Mouse (Mus musculus) forebrain, embryonic 16.5 days (tissue): ENCODE results near the gene Gja8. TPM values are rescaled to one million over a fixed set of nuclear protein-coding genes. Genes with fewer than 3 reads are reported as not detected.

Source experiments
- ATAC-seq: fragments of 200-750 bp; cut with Nextera tagmentation; 2 replicates; pipeline ENCODE4 v1.8.0; 2017; ENCODE audit warnings: mild to moderate bottlenecking, moderate library complexity
- H3K27ac ChIP-seq: fragments of 300-500 bp; sonication (generic); 2 replicates; pipeline ENCODE4 v1.5.1; 2014; ENCODE audit warnings: low read length, control low read depth
- H3K27me3 ChIP-seq: fragments of 300-500 bp; sonication (generic); replicated peaks from 2 replicates; pipeline ENCODE4 v1.6.1; 2014; ENCODE audit warnings: low read length; ENCODE audit not compliant: control insufficient read depth, insufficient read depth
- H3K36me3 ChIP-seq: fragments of 300-500 bp; sonication (generic); 2 replicates; pipeline ENCODE4 v1.6.1; 2014; ENCODE audit not compliant: control insufficient read depth, insufficient read depth
- H3K4me1 ChIP-seq: fragments of 300-500 bp; sonication (generic); replicated peaks from 2 replicates; pipeline ENCODE4 v1.6.1; 2014; ENCODE audit warnings: low read length; ENCODE audit not compliant: control insufficient read depth, insufficient read depth
- H3K4me2 ChIP-seq: fragments of 300-500 bp; sonication (generic); 2 replicates; pipeline ENCODE4 v1.6.1; 2014; ENCODE audit warnings: mild to moderate bottlenecking, low read length, control low read depth
- H3K4me3 ChIP-seq: fragments of 300-500 bp; sonication (generic); replicated peaks from 2 replicates; pipeline ENCODE4 v1.5.1; 2014; ENCODE audit warnings: mild to moderate bottlenecking, low read length, control low read depth
- H3K9ac ChIP-seq: fragments of 300-500 bp; sonication (generic); replicated peaks from 2 replicates; pipeline ENCODE4 v1.6.1; 2014; ENCODE audit warnings: low read depth, low read length, control low read depth
- H3K9me3 ChIP-seq: fragments of 300-500 bp; sonication (generic); 2 replicates; pipeline ENCODE4 v1.6.1; 2016; ENCODE audit warnings: low read length; ENCODE audit not compliant: control insufficient read depth
- WGBS: fragments of 180-500 bp; shearing (Covaris S2); extraction: QIAGEN DNeasy Blood & Tissue Kit; methylation state at CpG from one replicate; pipeline ENCODE4 v1.1.7; 2014; 5-methylcytosine and 5-hydroxymethylcytosine counted together
- polyA plus RNA-seq: library from polyadenylated mRNA; unstranded; fragments of >200 nt; fragmentation: Nextera tagmentation; extraction: Ambion mirVana; gene quantifications from 2 replicates; pipeline ENCODE4 v1.2.1, GENCODE M21; 2015

Gene Gja8
- polyA plus RNA-seq, 1 experiment from 2014 or later, result not detected

DNA sequence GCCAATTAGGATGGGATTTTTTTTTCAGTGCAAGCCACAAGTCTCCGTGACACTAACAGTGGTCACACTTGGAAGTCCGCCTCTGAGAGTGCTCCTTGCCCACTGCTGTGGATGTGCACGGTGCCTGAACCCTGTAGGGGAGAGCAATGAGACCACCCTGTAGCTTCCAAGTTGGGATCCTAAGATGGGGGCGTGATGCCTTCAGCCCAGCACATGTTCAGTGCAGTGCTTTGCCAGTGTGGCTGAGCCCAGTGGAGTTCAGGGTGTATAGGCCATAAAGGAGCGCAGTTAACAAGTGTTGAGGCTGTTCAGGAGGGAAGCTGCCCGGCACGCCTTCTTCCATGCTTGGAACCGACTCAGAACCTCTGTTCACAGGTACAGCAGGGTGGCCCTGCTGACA, 57.3 kb downstream of the Gja8 start:
- no peaks in the 10 kb centered on the region for H3K9me3 ChIP-seq
- peaks cover 27% of the 10 kb centered on the region for H3K36me3 ChIP-seq
- H3K4me3 ChIP-seq, result no peak overlapping the region
- 95% methylated on average over 8 of the region's 8 CpGs for WGBS
- no peak overlapping the region for H3K27ac ChIP-seq
- no peak for ATAC-seq
- H3K9ac ChIP-seq, result no peak overlapping the region
- H3K4me1 ChIP-seq, result no peaks in the 10 kb centered on the region
- no peak overlapping the region for H3K4me2 ChIP-seq
- H3K27me3 ChIP-seq, result no peaks in the 10 kb centered on the region

DNA sequence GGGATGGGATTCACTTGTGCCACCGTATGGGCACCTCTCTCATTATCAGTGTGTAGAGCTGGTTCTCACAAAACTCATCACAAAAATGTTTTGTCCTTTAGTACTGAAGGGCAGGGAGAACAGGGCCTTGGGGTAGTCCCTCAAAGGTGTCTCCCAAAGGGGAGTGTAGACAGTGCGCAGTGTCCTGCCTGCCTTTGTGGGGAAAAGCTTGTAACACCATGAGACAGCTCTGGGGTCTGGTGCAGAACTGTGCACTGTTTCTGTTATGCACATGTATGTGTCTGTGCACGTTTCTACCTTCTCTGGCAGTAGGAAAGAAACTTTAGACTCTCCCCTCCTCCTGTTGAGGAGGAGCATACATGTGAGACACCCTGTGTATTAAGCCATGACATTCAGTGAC, 58.0 kb downstream of the Gja8 start:
- WGBS, result 88% methylated on average over 3 of the region's 3 CpGs
- H3K36me3 ChIP-seq, result peaks cover 22% of the 10 kb centered on the region

More for the DNA sequence above, 58.0 kb downstream of the Gja8 start:
- H3K9me3 ChIP-seq, result no peaks in the 10 kb centered on the region
- no peak overlapping the region for H3K27ac ChIP-seq
- no peak overlapping the region for H3K4me2 ChIP-seq
- H3K4me3 ChIP-seq, result no peak overlapping the region
- H3K9ac ChIP-seq, result no peak overlapping the region
- ATAC-seq, result no peak
- no peaks in the 10 kb centered on the region for H3K4me1 ChIP-seq
- H3K27me3 ChIP-seq, result no peaks in the 10 kb centered on the region

Other genes starting within 250 kb of the Gja8 start
- gene Pias3, start 229.6 kb downstream of the Gja8 start, polyA plus RNA-seq, result 24.3 and 32.6 TPM in 2 replicates
- 4.8 and 6.2 TPM in 2 replicates for gene Nudt17, start 217.5 kb downstream of the Gja8 start, polyA plus RNA-seq
- gene Polr3c, start 198.4 kb downstream of the Gja8 start, polyA plus RNA-seq, result 32.2 and 33.9 TPM in 2 replicates
- 59.8 and 65.1 TPM in 2 replicates for gene Rnf115, start 198.4 kb downstream of the Gja8 start, polyA plus RNA-seq
- 0.11 and 0.20 TPM in 2 replicates for gene Pdzk1, start 96.7 kb downstream of the Gja8 start, polyA plus RNA-seq
- gene Cd160, start 96.7 kb downstream of the Gja8 start, polyA plus RNA-seq, result 0.08 and 0.22 TPM in 2 replicates
- gene Gja5, start 21.3 kb downstream of the Gja8 start, polyA plus RNA-seq, result 2.9 and 3.6 TPM in 2 replicates
- gene Gpr89, start 20.7 kb downstream of the Gja8 start, polyA plus RNA-seq, result 33.1 and 43.7 TPM in 2 replicates
- gene Acp6, start 232.8 kb upstream of the Gja8 start, polyA plus RNA-seq, result 29.4 TPM in 2 replicates